Mouse (Mus musculus) midbrain, embryonic 14.5 days (tissue): ENCODE results near the gene Cdhr3. TPM values are rescaled to one million over a fixed set of nuclear protein-coding genes. Genes with fewer than 3 reads are reported as not detected.

ENCODE experiments used
- ATAC-seq: fragments of 200-750 bp; cut with Nextera tagmentation; 2 replicates; pipeline ENCODE4 v1.8.0; 2017; ENCODE audit warnings: moderate number of reproducible peaks, moderate library complexity; ENCODE audit not compliant: low FRiP score, low TSS enrichment
- DNase-seq: peaks from one replicate; pipeline ENCODE4 v3.0.0-alpha.2; 2015
- H3K27ac ChIP-seq: fragments of 300-500 bp; sonication (generic); replicated peaks from 2 replicates; pipeline ENCODE4 v1.5.1; 2014; ENCODE audit warnings: mild to moderate bottlenecking, low read depth, low read length, moderate library complexity
- H3K27me3 ChIP-seq: fragments of 300-500 bp; sonication (generic); 2 replicates; pipeline ENCODE4 v1.6.1; 2014; ENCODE audit warnings: low read length, control low read depth, mixed read lengths; ENCODE audit not compliant: control insufficient read depth, insufficient read depth
- H3K36me3 ChIP-seq: fragments of 300-500 bp; sonication (generic); 2 replicates; pipeline ENCODE4 v1.6.1; 2014; ENCODE audit warnings: low read length, control low read depth; ENCODE audit not compliant: control insufficient read depth, insufficient read depth
- H3K4me1 ChIP-seq: fragments of 300-500 bp; sonication (generic); 2 replicates; pipeline ENCODE4 v1.6.1; 2014; ENCODE audit warnings: mild to moderate bottlenecking, antibody characterized with exemption, low read length, control low read depth; ENCODE audit not compliant: control insufficient read depth, insufficient read depth
- H3K4me2 ChIP-seq: fragments of 300-500 bp; sonication (generic); 2 replicates; pipeline ENCODE4 v1.6.1; 2014; ENCODE audit warnings: mild to moderate bottlenecking, low read length, moderate library complexity
- H3K4me3 ChIP-seq: fragments of 300-500 bp; sonication (generic); replicated peaks from 2 replicates; pipeline ENCODE4 v1.5.1; 2014; ENCODE audit warnings: low read depth, low read length
- H3K9ac ChIP-seq: fragments of 300-500 bp; sonication (generic); replicated peaks from 2 replicates; pipeline ENCODE4 v1.6.1; 2014; ENCODE audit warnings: mild to moderate bottlenecking, low read length, moderate library complexity
- H3K9me3 ChIP-seq: fragments of 300-500 bp; sonication (generic); 2 replicates; pipeline ENCODE4 v1.6.1; 2016; ENCODE audit warnings: low read length, control low read depth, mixed read lengths; ENCODE audit not compliant: control insufficient read depth
- WGBS: fragments of 180-500 bp; shearing (Covaris S2); extraction: QIAGEN DNeasy Blood & Tissue Kit; methylation state at CpG from one replicate; pipeline ENCODE4 v1.1.7; 2014; 5-methylcytosine and 5-hydroxymethylcytosine counted together
- polyA plus RNA-seq: library from polyadenylated mRNA; unstranded; fragments of >200 nt; fragmentation: Nextera tagmentation; extraction: Ambion mirVana; gene quantifications from 2 replicates; pipeline ENCODE4 v1.2.1, GENCODE M21; 2014

Cdhr3 gene
- polyA plus RNA-seq, 1 experiment from 2014 or later, result 0.08 TPM

- H3K27ac ChIP-seq, result no peak overlapping the region
- no peaks in the 10 kb centered on the region for H3K27me3 ChIP-seq
- WGBS, result under 1% methylated on average over 10 of the region's 10 CpGs
- H3K4me3 ChIP-seq, result no peak overlapping the region
- peaks cover 3% of the 10 kb centered on the region; the same call in 1 of the 2 replicates for H3K4me1 ChIP-seq
- DNase-seq, result peak; percentile 94
- peak; percentile 81 for ATAC-seq
- H3K9ac ChIP-seq, result no peak overlapping the region
- H3K36me3 ChIP-seq, result no peaks in the 10 kb centered on the region
- no peaks in the 10 kb centered on the region for H3K9me3 ChIP-seq
- H3K4me2 ChIP-seq, result 0 out of 2 replicates have a peak overlapping the region, but pooled peaks have one; percentile 15
These were observed 65.6 kb downstream of the Cdhr3 start for GRCm38 (mm10) chr12:33027093-33027492.

- Histone ChIP-seq H3K9me3 (no peaks in the 10 kb centered on the region), H3K27me3 (no peaks in the 10 kb centered on the region), H3K36me3 (no peaks in the 10 kb centered on the region), H3K9ac (no peak overlapping the region), H3K4me3 (no peak overlapping the region), H3K4me2 (no peak overlapping the region), H3K4me1 (peaks cover 3% of the 10 kb centered on the region; the same call in 1 of the 2 replicates), H3K27ac (no peak overlapping the region)
- no peak for DNase-seq
- no peak for ATAC-seq
- WGBS, result 87% methylated on average over 6 of the region's 6 CpGs
These were observed 68.2 kb downstream of the Cdhr3 start for GRCm38 (mm10) chr12:33024524-33024923.

- H3K4me3 ChIP-seq, result no peak overlapping the region
- no peaks in the 10 kb centered on the region for H3K4me1 ChIP-seq
- H3K9me3 ChIP-seq, result no peaks in the 10 kb centered on the region
- 87% methylated on average over 4 of the region's 4 CpGs for WGBS
- H3K4me2 ChIP-seq, result no peak overlapping the region
- ATAC-seq, result no peak
- no peak overlapping the region for H3K27ac ChIP-seq
- H3K36me3 ChIP-seq, result no peaks in the 10 kb centered on the region
- H3K27me3 ChIP-seq, result no peaks in the 10 kb centered on the region
- no peak for DNase-seq
- H3K9ac ChIP-seq, result no peak overlapping the region
These were observed 70.9 kb downstream of the Cdhr3 start for GRCm38 (mm10) chr12:33021751-33022150.

- DNase-seq (no peak), ATAC-seq (no peak)
- H3K27me3 ChIP-seq, result no peaks in the 10 kb centered on the region
- 88% methylated on average over 9 of the region's 9 CpGs for WGBS
- no peak overlapping the region for H3K27ac ChIP-seq
- no peak overlapping the region for H3K9ac ChIP-seq
- no peaks in the 10 kb centered on the region for H3K9me3 ChIP-seq
- no peaks in the 10 kb centered on the region for H3K36me3 ChIP-seq
- H3K4me3 ChIP-seq, result no peak overlapping the region
- no peak overlapping the region for H3K4me2 ChIP-seq
- no peaks in the 10 kb centered on the region for H3K4me1 ChIP-seq
These were observed 71.5 kb downstream of the Cdhr3 start for GRCm38 (mm10) chr12:33021140-33021539.

GRCm38 (mm10) chr12:33020011-33020410 is 72.7 kb downstream of the Cdhr3 start:
- Histone ChIP-seq H3K4me2 (no peak overlapping the region), H3K9me3 (no peaks in the 10 kb centered on the region), H3K4me3 (no peak overlapping the region), H3K27me3 (no peaks in the 10 kb centered on the region), H3K27ac (no peak overlapping the region), H3K36me3 (no peaks in the 10 kb centered on the region), H3K4me1 (peaks cover 3% of the 10 kb centered on the region), H3K9ac (no peak overlapping the region)
- DNase-seq (no peak), ATAC-seq (no peak)
- 91% methylated on average over 6 of the region's 6 CpGs for WGBS

- ATAC-seq, result no peak
- H3K9ac ChIP-seq, result no peak overlapping the region
- no peak for DNase-seq
- H3K36me3 ChIP-seq, result no peaks in the 10 kb centered on the region
- no peak overlapping the region for H3K4me2 ChIP-seq
- H3K9me3 ChIP-seq, result no peaks in the 10 kb centered on the region
- no peaks in the 10 kb centered on the region for H3K27me3 ChIP-seq
- WGBS, result 78% methylated on average over 4 of the region's 4 CpGs
- no peak overlapping the region for H3K27ac ChIP-seq
- H3K4me1 ChIP-seq, result peaks cover 15% of the 10 kb centered on the region
- no peak overlapping the region for H3K4me3 ChIP-seq
These were observed 74.1 kb downstream of the Cdhr3 start for GRCm38 (mm10) chr12:33018601-33019000.

GRCm38 (mm10) chr12:33016824-33017705 is 75.6 kb downstream of the Cdhr3 start:
- Histone ChIP-seq H3K27me3 (no peaks in the 10 kb centered on the region), H3K36me3 (no peaks in the 10 kb centered on the region), H3K4me1 (peaks cover 15% of the 10 kb centered on the region), H3K4me3 (no peak overlapping the region), H3K4me2 (no peak overlapping the region), H3K9me3 (no peaks in the 10 kb centered on the region), H3K27ac (no peak overlapping the region), H3K9ac (no peak overlapping the region)
- WGBS, result 79% methylated on average over 7 of the region's 7 CpGs
- ATAC-seq (no peak), DNase-seq (no peak)

GRCm38 (mm10) chr12:33015103-33015502 is 77.6 kb downstream of the Cdhr3 start:
- H3K27me3 ChIP-seq, result no peaks in the 10 kb centered on the region
- no peak overlapping the region for H3K9ac ChIP-seq
- ATAC-seq (peak; percentile 18), DNase-seq (no peak)
- 91% methylated on average over 1 of the region's 1 CpGs for WGBS
- H3K4me1 ChIP-seq, result peaks cover 15% of the 10 kb centered on the region
- no peaks in the 10 kb centered on the region for H3K9me3 ChIP-seq
- H3K36me3 ChIP-seq, result no peaks in the 10 kb centered on the region
- H3K27ac ChIP-seq, result peak overlapping the region; percentile 56; the same call in 1 of the 2 replicates
- no peak overlapping the region for H3K4me3 ChIP-seq
- no peak overlapping the region for H3K4me2 ChIP-seq
